Mouse (Mus musculus) ES-E14 (cell line): Measurements from ENCODE around the gene Clcnkb. TPM values are rescaled to one million over a fixed set of nuclear protein-coding genes. Genes with fewer than 3 reads are reported as not detected.
A peak's percentile ranks its signal among the peaks of the same experiment; 100 is the strongest.

Experiments used
- DNase-seq: peaks from one replicate; pipeline ENCODE4 v3.0.0-alpha.2; 2013; ENCODE audit warnings: low read depth, low spot score
- H3K27ac ChIP-seq: 2 replicates; pipeline ENCODE4 v1.5.1; 2012; ENCODE audit warnings: low read depth, mild to moderate bottlenecking, low read length, moderate library complexity, mixed read lengths; ENCODE audit not compliant: poor library complexity, insufficient read depth, severe bottlenecking
- H3K36me3 ChIP-seq: 2 replicates; pipeline ENCODE4 v1.6.1; 2012; ENCODE audit warnings: mild to moderate bottlenecking, low read length, moderate library complexity, mixed read lengths; ENCODE audit not compliant: control insufficient read depth, poor library complexity, insufficient read depth, severe bottlenecking
- H3K4me1 ChIP-seq, 2 experiments: fragments of 150-350 bp in 1 of 2; sonication (generic) in 1 of 2; 2 replicates each; pipeline ENCODE4 v1.6.1; 2012; ENCODE audit warnings: low read length in 2 of 2, mild to moderate bottlenecking in 1 of 2, mixed read lengths in 1 of 2; ENCODE audit not compliant: control insufficient read depth in 2 of 2, insufficient read depth in 2 of 2, poor library complexity in 1 of 2
- H3K4me3 ChIP-seq, 2 experiments: fragments of 150-350 bp in 1 of 2; sonication (generic) in 1 of 2; 2 replicates each; pipeline ENCODE4 v1.5.1; 2012; ENCODE audit warnings: low read length in 2 of 2, low read depth in 1 of 2, mild to moderate bottlenecking in 1 of 2, mixed read lengths in 1 of 2; ENCODE audit not compliant: insufficient read depth in 1 of 2, poor library complexity in 1 of 2, severe bottlenecking in 1 of 2
- H3K9ac ChIP-seq: 2 replicates; pipeline ENCODE4 v1.6.1; 2012; ENCODE audit warnings: low read depth, mild to moderate bottlenecking, low read length, mixed read lengths; ENCODE audit not compliant: poor library complexity, insufficient read depth, severe bottlenecking
- H3K9me3 ChIP-seq: fragments of 150-350 bp; sonication (generic); 2 replicates; pipeline ENCODE4 v1.6.1; 2012; ENCODE audit warnings: low read depth, mild to moderate bottlenecking, low read length; ENCODE audit not compliant: control insufficient read depth, insufficient read depth
- CHD2 ChIP-seq: IDR thresholded peaks from 2 replicates; pipeline ENCODE4 v1.6.1; 2014; ENCODE audit warnings: mild to moderate bottlenecking, low read depth, low read length, inconsistent platforms
- HCFC1 ChIP-seq: IDR thresholded peaks from 2 replicates; pipeline ENCODE4 v1.6.1; 2012; ENCODE audit warnings: low read length, inconsistent platforms, borderline replicate concordance; ENCODE audit not compliant: insufficient read depth
- MAFK ChIP-seq: IDR thresholded peaks from 2 replicates; pipeline ENCODE4 v1.6.1; 2014; ENCODE audit warnings: mild to moderate bottlenecking, low read depth, low read length, inconsistent platforms; ENCODE audit not compliant: insufficient read depth
- ZC3H11A ChIP-seq: IDR thresholded peaks from 2 replicates; pipeline ENCODE4 v1.6.1; 2012; ENCODE audit warnings: low read depth, mild to moderate bottlenecking, inconsistent platforms, low read length, borderline replicate concordance
- ZNF384 ChIP-seq: IDR thresholded peaks from 2 replicates; pipeline ENCODE4 v1.6.1; 2012; ENCODE audit warnings: low read depth, low read length, inconsistent platforms
- in situ Hi-C, 2 experiments: fragments of 600-800 bp; cut with MboI; formaldehyde crosslinking; loops; one replicate each; pipeline ENCODE4 v1.15.1; 2025; ENCODE audit warnings: low sequenced_read_pairs in 2 of 2, inconsistent platforms in 1 of 2; ENCODE audit not compliant: unreplicated experiment in 2 of 2
- total RNA-seq: library from RNA; depleted of rRNA; stranded (reverse); fragments of 300-350 nt; gene quantifications from 2 replicates; pipeline ENCODE4 v1.2.3, GENCODE M21; 2012

The Clcnkb gene
- total RNA-seq, 1 experiment, result 1.6 TPM

GRCm38 (mm10) chr4:141460481-141460880, 44.7 kb upstream of the Clcnkb start:
- in situ Hi-C loops, result no loop called here
- H3K9me3 ChIP-seq, result no peaks in the 10 kb centered on the region
- no peak for TF ChIP-seq CHD2
- H3K27ac ChIP-seq, result no peak overlapping the region
- peaks cover 2 to 17% of the 10 kb centered on the region in 2 experiments; a peak in 3 of 4 replicates for H3K4me1 ChIP-seq
- no peak overlapping the region for H3K4me3 ChIP-seq
- DNase-seq, result no peak
- H3K36me3 ChIP-seq, result peaks cover 12% of the 10 kb centered on the region
- H3K9ac ChIP-seq, result no peak overlapping the region

- no peak for TF ChIP-seq MAFK
- TF ChIP-seq ZC3H11A, result no peak
- no peak for TF ChIP-seq HCFC1
- no peak for TF ChIP-seq CHD2
- no peak for TF ChIP-seq ZNF384
- peaks cover 7% of the 10 kb centered on the region; the same call in 1 of the 2 replicates for H3K36me3 ChIP-seq
Measured at GRCm38 (mm10) chr4:141459766-141460165, 44.0 kb upstream of the Clcnkb start.

DNA sequence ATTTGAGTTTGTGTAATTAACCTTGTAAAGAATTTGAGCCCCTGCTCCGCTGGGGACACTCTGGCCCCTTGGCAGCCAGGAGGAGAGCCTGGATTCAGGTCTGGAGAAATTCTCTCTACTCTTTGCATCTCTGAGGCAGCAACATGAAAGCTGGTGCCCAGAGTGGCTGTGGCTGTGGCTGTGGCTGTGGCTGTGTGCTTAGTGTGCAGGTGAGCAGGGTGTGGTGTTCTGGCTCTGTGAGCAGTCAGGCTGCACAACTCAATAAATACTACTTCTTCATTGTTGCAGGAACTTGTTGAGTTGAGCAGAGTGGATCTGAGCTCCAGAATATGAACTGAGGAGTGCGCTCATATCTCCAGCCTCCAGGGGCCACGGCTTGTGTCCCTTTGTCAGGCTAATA, 43.1 kb upstream of the Clcnkb start:
- Histone ChIP-seq H3K36me3 (peaks cover 6% of the 10 kb centered on the region; the same call in 1 of the 2 replicates), H3K9ac (no peak overlapping the region), H3K4me1 (peaks cover 2 to 16% of the 10 kb centered on the region in 2 experiments; a peak in 3 of 4 replicates), H3K4me3 (no peak overlapping the region), H3K9me3 (no peaks in the 10 kb centered on the region), H3K27ac (no peak overlapping the region)
- DNase-seq, result no peak
- TF ChIP-seq MAFK (no peak), HCFC1 (no peak), ZC3H11A (no peak), ZNF384 (no peak), CHD2 (no peak)
- in situ Hi-C loops, result no loop called here

More at GRCm38 (mm10) chr4:141459766-141460165, 44.0 kb upstream of the Clcnkb start:
- in situ Hi-C loops, result no loop called here
- no peak overlapping the region for H3K27ac ChIP-seq
- no peak overlapping the region for H3K4me3 ChIP-seq
- H3K9ac ChIP-seq, result no peak overlapping the region
- no peaks in the 10 kb centered on the region for H3K9me3 ChIP-seq
- peaks cover 2 to 16% of the 10 kb centered on the region in 2 experiments; a peak in 3 of 4 replicates for H3K4me1 ChIP-seq
- DNase-seq, result no peak

DNA sequence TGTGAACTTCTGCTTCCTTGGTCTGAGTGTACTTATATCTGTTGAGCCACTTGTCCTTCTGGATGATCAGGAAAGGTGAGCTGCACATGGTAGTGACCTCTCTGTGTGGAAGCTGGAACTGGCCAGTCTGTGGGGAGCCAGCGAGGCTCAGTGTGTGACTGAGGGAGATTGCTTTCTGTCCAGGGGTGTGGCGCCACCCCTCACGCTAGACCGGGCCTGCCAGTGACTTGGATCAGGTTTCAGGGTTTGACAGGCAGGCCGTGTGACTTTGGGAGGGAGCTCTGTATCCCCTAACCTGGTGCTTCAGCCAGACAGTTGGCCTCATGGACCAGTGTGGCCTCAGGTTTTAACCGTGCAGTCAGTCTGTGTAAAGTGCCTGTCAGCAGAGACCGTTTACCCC, 42.4 kb upstream of the Clcnkb start:
- Histone ChIP-seq H3K27ac (peak overlapping the region; percentile 11; the same call in 1 of the 2 replicates), H3K9ac (no peak overlapping the region), H3K4me1 (peaks cover 2 to 16% of the 10 kb centered on the region in 2 experiments; a peak in 3 of 4 replicates), H3K9me3 (no peaks in the 10 kb centered on the region), H3K36me3 (peaks cover 5% of the 10 kb centered on the region; the same call in 1 of the 2 replicates), H3K4me3 (no peak overlapping the region)
- in situ Hi-C loops, result no loop called here
- DNase-seq, result no peak
- TF ChIP-seq MAFK (no peak), CHD2 (no peak), ZC3H11A (no peak), HCFC1 (no peak), ZNF384 (no peak)

DNA sequence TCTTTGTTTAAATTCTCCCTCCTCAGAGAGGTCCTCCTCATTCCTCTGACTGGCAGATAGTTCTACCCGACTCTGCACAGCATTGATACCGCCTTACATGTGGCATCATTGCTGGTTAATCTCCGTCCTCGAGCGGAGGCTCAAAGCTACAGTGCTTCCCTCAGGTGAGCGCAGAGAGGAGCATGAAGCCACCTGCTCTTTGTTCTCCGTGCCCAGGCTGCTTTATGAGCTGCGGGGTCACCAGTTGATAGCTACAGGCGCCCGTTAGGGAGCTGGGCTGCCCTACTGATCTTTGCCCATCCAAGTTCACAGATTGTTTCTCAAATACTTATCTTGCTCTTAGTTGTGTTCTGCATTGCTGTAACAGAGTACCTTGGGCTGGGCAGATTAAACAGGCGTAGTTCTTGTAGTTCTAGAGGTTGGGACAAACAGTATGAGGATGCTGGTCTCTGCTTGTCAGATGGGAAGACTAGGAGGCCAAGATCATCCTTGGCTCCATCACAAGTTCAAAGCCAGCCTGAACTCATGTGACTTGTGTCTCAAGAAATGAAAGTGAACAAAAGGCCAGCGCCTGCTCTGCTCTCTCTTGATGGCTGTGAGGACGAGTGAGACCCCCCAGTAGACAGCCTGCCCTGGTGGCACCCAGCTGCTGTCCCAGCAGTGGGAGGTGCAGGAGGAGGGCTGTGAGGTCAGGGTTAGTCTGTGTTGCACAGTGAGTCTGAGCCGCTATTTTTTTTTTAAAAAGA, 40.6 kb upstream of the Clcnkb start:
- Histone ChIP-seq H3K27ac (no peak overlapping the region), H3K4me3 (no peak overlapping the region), H3K4me1 (peaks cover 2 to 14% of the 10 kb centered on the region in 2 experiments; a peak in 3 of 4 replicates), H3K9me3 (no peaks in the 10 kb centered on the region), H3K9ac (no peak overlapping the region), H3K36me3 (peaks cover 2% of the 10 kb centered on the region; the same call in 1 of the 2 replicates)
- TF ChIP-seq CHD2, result no peak
- TF ChIP-seq ZNF384, result no peak
- TF ChIP-seq ZC3H11A, result no peak
- no peak for TF ChIP-seq MAFK
- TF ChIP-seq HCFC1, result no peak
- in situ Hi-C loops, result no loop called here
- no peak for DNase-seq
